Mouse (Mus musculus) heart, adult 11 months (tissue): ENCODE results near the gene Lrrn2.
A peak's percentile ranks its signal among the peaks of the same experiment; 100 is the strongest.

Experiments used
- DNase-seq: peaks from one replicate; pipeline ENCODE4 v3.0.0; 2022

Gene Lrrn2

DNA sequence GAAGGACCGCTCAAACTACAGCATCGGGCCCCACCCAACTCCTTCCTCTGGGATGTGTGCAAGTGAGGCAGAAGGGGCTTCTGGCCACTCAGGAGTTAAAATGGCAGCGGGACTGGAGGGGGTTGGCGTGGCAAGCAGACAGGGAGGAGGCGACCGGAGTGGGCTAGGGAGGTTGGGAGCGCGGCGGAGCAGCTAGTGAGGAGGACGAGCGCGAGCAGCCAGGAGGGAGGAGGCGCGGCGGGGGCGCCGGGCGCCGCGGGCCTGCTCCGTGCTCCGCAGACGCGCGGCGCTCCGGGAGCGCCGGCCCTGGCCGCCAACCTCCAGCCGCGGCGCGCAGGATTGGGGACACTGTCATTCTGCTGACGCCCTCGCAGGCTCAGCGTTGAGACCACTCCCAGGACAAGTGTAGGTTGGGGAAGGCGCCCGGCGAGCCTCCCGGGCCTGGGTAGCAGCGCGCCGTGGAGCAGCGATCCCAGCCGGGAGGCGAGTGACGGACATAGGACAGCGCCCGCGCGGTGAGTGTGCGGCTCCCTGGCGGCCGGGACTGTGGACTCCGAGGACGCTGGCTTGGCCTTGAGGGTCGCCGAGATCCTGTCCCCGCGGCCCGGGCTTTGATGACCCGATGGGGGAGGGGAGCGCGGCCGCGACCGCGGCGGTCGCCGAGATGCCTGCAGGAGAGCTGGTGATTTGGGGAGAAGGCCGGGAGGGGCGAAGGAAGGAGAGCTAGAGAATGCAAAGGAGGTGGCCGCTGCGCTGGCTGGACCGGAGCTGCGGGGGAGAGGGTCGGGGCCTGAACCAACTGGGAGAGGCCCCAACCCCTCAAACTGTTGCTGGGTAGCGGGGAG lies at the start of gene Lrrn2:
Gene Lrrn2 (plus strand): TSS at position 113 of the 845 bp plus-strand sequence.
- DNase-seq = peak; percentile 94

DNA sequence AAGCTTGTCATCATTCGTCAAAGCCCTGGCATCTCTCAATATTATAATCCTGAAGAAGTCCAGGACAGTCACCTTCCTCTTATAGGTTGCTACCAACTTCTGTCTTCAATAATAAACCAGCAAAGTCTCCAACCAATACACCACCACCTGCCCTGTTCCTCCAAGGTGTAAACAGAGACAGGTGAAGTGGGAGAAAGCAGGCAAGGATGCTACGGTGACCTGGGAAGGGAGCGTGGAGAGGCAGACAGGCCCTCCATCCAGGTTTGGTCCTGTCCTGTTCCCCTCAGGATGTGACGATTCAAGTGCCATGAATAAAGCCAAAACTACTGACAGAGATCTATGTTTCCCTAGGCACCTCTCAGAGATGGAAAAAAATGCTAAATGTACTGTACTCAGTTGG lies 48.1 kb upstream of the Lrrn2 start:
- DNase-seq = no peak

DNA sequence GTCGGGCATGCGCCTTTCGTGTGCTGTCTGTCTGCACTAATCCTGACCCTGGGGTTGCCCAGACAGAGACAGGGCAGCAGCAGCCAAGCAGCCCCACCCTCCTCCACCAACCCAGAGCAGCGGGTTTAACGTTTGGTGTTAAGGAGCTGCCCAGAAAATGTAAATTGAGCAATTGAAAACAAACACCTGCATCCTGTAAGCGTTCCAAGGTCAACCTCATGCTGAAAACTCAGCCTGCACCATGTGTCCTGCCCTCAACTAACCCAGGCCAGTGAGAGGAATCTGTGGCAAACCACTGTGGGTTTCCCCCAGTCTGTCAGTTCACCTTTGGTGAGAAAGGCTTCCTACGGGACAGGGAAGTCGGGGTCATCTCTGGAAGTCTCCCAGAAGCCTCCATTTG lies 46.0 kb upstream of the Lrrn2 start:
- DNase-seq = no peak

DNA sequence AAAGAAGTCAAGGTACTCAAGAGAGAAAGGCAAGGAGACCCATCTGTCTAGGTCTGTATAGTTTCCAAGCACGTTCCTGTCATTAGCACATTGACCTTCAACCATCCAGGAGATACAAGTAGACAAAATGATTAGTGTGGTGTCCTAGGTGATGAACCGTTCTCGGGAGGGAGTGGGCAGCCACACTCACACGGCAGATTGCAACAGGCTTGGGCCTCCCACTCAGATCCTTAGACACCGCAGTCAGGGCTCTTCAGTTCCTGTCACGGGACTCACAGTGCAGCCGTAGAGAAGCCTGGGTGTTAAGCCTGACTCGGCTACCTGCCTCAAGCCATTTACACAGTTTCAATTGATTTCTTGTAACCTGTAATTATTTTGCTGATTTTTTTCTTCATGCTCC lies 43.2 kb upstream of the Lrrn2 start:
- no peak for DNase-seq

DNA sequence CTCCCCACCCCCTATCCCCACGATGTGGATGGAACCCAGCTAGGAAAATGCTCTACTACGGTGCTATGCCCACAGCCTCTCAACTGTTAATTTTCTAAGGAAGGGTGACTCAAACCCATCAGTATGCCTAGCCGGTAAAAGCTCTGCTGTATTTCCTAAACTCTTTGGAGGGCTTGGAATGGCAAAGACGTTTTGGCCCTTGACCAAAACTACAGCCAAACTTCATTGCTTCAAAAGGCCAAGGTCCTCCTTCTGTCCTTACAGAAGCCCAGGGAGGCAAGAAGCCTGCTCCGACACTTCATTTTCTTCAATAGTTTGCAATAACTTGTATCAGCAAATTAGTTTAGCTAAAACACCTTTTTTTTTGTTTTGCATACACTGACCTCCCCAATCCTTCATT lies 42.4 kb upstream of the Lrrn2 start:
- no peak for DNase-seq

DNA sequence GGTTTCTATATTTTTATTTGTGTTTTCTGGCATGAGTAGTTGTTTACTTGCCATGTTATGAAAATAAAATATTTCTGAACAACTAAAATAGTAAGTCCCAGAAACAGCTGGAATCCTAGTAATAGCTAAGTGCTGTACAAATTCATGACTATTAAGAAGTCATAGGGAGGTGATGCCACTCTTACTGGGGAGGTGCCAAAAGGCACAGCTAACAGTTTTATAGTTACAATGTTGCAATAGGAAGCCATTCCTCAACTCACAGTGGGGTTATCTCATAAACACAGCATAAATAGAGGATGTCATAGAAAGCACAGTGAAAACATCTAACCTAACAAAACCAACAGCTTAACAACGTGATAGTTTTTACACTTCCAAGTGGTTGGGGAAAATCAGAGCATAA lies 41.7 kb upstream of the Lrrn2 start:
- no peak for DNase-seq

DNA sequence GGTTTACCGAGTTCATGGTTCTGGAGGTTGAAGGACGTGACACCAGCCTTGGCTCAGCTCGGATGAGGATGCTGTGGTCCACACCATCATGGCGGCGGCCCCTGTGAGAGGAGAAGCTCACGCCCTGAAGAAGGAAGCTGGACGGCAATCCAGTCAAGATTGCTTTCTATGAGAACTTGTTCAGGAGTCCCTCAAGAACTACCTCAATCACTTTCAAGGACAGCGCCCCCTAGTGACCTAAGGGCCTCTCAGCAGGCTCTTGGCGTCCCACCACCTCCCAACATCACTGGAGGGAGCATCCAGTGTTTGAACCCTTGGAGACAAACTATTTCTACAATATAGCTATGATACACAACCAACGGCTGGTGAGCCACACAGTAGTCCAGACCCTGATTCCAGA lies 36.5 kb upstream of the Lrrn2 start:
- no peak for DNase-seq

DNA sequence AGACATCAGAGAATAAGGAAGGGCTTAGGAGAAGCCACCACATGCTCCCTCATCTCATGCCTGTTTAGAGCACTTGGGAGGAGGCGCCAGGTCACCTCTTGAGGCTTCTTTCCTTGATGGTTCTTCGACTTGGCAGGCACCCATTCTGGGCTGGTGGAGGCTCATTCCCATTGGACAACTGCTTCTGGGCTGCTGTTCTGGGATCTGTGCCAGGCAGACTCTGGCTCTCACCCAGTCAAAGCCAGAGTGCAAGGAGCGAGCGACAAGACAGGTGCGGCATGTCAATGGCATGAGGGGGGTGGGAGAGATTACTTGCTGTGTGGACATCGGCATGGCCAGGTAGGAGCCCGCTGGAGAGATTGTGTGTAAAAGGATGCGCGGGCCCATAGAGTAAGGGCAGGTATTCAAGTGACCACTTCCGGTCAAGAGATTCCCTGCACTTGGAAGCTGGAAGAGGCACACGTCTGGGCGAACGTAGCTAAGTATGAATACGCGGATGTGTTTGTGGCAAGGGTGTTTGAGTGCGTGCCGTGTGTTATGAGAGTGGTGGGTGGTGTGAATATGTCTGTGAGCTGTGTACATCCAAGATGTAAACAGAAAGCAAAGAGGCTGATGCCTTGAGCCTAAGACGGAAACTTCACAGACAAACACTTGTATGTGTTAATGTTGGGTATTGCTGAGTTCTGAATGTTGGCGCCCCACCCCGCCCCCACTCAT lies 35.8 kb upstream of the Lrrn2 start:
- peak; percentile 97 for DNase-seq

DNA sequence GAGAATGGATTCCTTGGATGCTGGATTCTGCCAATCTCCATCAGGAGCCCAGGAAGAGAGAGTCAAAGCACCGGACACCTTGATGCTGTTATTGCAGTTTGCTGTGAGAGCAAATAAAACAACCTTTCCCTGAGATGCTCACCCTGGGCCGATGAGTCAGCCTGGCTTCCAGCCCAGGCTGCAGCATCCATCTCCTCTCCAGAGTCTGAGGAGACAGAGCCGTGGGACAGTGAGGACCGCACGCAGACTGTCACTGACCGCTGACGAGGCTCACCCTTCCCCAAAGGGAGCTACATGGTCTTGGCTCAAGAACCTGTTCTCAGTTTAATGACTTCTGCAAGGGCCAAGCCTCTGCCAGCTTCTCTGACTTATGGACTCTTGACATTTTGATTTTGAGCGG lies 34.3 kb upstream of the Lrrn2 start:
- no peak for DNase-seq

DNA sequence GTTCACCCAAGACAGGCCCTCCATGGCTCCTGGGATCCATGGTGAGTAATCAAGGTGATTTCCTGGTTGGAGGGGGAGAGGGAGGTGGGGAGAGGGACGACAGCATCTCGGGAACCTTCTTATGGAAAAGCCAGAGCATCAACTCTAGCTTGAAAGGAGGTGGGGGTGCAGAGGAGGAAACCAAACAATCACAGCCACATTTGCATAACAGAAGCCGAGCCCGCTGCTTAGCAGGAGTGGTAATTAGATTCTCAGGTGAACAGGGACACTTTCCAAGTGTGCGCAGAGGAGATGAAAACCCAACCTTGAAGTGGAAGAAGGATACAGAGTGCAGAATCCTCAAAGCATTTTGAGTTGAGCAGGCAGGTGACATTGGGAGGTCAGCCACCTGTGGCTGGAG lies 29.3 kb upstream of the Lrrn2 start:
- no peak for DNase-seq

DNA sequence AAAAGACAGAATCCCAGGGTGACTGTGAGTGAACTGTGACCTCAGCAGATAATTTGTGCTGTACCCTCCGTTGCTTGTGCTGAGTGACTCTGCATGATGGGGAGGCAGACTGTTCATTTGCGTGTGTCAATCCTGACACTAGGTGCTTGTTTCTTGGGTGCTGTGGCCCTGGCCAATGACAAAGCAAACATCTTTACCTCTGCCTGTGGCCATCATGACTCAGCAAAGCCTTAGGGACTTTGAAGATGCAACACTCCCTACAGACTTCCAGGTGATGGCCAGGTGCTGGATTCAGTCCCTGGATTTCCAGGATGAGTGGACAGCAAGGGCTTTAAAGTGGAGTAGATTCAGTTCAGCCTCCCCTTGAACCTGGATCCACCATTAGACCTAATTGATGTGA lies 28.8 kb upstream of the Lrrn2 start:
- DNase-seq = no peak

DNA sequence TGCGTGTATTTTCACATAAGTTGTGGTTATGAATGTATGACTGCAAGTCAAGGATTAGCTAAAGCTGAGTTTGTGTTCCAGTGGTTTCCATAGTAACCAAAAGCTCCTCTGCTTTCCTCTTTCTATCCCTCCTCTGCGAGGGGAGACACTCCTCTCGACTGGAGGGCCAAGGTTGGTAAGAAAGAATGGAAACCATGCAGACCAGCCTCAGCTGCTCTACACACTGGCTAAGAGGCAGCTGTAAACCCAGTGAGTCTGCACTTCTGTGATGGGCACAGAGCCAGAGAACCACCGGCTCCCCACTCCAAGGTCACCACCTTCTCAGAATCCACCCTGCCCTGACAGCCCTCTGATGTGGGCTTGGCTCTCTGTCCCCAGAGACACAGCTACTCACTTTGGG lies 28.3 kb upstream of the Lrrn2 start:
- peak; percentile 93 for DNase-seq

DNA sequence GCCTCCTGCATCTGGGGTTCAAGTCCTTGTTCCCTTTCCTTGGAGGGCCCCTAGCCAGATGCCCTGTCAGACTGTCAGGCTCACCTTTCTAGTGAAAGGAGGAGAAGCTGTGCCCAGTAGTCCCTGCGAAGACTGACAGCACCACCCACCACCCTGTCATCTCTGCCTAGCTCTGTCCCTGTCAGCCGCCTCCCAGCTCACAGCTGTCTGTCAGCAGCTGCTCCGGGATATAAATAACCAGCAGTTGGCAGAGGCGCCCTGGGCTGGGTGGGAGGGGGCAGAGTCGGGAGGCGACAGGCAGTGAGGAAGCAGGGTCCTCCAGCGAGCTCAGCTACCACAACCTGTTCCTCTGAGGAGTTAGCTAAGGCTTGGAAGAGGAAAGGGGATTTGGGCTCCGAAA lies 26.8 kb upstream of the Lrrn2 start:
- peak; percentile 97 for DNase-seq

DNA sequence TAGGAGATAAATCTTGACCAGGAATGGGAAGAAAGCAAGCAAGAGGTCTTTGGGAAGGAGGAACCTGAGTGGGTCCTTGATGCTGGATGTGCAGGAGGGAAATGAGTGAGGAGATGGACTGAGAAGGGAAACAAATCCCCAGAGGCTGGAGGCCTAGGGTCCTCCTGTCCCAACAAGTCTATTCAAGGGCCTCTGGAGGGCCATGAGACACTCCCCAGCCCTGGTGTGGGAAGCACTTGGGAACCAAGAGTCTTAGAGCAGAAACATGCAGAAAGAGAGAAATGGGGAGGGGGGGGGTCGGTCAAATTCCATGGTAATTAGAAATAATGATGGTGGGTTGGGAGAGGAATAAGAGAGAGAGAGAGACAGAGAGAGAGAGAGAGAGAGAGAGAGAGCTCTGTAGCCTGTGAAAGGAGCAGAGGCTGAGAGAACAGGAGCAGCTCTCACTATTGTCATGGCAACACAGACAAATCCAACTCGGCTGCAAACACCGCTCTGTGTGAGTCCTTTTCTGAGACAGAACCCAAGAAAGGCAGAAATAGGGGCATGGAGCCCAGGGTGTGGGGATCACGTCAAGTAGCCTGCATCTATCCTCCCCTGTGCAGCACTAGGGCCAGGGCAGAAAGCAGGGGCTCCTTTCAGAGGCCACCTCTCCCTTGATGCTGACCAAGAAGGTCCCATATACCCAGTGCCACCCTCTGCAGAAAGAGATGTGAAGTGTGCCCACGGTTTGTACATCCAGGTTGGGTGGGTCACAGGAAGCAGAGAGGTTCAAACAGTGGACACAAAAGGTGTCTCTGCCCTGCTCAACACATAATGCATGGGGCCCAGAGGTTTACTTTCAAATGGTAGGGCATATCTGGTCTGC lies 21.3 kb upstream of the Lrrn2 start:
- no peak for DNase-seq

DNA sequence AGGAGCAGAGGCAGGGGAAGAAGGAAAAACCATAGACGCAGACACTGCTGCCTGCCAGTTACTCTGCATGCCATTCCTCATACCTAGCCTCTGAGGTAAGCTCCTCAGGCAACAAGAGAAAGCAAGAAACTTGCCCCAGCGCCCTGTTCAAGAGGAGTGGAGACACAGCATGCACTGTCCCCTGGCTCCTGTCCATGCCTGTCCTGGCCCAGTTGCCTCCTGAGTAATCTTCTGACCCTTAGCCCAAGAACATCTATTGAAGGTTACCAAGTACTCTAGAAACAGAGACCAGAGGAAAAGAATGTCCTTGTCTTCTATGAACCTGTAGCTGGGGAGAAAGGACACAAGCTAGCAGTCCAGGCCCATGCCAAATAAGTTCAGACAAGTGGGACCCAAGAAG lies 15.9 kb upstream of the Lrrn2 start:
- DNase-seq = no peak

DNA sequence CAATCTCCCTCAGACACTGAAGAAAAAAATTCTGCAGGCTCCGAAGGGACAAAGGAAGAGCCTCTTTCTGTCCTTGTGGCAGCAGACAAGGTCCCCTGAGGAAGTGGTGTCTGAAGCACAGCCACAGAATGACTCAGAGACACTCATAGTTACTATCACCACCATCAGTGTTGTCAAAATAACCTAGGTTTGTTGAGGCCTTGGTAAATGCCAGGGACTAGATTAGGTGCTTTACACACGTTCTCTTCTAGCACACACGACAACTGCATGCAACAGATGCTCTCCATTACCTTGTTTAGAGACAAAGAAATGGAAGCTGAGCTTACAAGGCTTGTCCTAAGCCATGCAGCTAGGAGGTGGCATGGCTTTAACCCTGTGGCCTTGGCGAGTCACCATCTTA lies 14.5 kb upstream of the Lrrn2 start:
- DNase-seq = no peak

DNA sequence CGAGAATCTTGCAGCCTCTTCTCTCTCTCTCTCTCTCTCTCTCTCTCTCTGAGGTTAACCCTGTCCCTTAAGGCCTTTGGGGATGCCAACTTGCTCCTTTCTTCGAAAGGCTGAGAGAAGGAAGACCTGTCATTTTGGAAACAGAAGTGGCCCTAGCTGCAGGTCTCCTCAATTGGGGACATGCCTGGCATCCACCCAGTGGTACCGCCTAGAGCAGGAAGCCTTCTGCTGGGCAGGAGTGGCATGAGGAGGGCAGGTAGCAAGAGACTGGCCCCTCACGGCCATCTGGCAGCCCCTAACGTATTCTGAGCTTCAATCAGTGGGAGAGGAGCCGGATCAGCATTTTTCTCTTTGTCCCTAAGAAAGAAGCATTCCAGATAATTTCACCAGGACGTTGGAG lies 9.7 kb upstream of the Lrrn2 start:
- DNase-seq = no peak

DNA sequence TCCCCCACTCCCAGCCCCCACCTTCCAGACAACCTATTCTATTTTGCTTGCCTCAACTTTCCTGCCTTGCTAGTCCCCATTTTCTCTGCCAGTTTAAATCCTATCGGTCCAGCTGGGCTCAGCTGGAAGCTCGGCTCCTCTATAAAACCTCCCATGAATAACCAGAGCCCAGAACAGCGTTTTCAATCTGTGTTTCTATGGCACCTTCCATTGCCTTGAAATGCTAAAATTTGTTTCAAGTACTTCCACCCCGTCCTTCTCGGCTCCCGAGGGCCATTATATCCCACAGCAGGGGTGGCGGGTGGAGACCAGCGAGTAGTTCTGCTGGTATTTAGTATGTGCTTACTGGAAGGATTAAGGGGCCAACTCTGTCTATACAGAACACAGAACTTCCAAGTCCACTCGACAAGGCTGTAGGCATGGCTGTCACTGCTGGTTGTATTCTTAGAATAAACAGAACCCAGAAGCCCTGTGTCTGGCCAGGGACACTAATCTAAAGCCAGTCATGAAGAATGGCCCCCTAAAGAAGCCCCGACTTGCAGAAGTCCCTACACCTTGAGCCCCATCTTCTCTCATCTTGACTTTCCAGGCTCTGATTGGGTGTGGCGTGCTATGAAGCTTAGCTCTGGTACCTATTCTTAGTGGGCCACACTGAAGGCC lies 992 bp upstream of the Lrrn2 start:
- no peak for DNase-seq

DNA sequence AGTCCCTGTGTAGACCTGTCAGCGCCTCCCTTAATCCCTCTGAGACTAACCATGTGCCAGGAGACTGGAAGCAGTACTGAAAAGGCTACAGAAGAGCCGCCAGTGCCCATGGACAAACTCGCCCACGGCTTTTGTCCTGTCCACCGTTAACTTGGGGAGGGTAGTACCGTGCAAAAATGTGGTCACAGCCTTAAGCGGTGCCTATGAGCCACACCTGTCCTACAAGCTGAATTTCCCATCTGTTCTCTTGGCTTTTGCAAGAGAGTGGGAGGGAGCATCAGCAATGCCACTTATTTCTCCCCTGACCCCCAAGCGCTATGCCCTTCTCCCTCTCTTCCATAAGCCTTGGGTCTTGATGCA lies 292 bp upstream of the Lrrn2 start:
- no peak for DNase-seq

DNA sequence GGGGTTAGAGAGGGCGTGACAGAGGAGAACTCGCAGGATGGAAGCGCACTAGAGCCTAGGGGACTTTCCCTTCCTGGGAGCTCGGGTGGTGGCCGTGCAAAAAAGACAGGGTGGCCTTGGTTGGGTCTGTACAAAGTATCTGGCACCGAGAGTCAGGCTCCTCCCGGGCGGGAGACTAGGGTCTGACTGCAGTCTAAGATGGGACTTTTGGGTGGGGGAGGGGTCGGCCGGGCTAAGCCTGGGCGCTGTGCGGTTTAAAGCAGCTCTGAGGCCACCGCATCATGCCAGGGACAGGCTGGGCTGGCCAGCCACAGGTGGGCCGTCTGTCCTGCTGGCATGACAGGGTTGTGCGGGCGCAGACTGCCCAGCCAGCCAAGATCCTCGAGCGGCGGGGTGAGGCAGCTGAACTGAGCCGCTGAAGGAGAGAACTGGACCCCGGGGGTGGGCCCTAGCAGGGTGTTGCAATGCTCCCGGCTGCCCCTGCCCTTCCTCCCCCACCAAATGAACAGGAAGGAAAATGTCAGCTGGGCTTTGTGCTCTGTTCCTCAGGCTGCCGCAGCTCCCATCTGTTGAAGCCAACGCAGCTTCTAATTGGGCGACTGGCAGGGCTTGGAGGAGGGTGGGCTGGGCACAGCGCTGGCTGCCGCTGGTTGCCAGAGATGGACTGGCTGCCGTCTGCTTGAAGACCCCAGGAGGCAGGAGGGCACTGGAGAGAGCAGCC lies 1.1 kb downstream of the Lrrn2 start:
- peak; percentile 95 for DNase-seq

DNA sequence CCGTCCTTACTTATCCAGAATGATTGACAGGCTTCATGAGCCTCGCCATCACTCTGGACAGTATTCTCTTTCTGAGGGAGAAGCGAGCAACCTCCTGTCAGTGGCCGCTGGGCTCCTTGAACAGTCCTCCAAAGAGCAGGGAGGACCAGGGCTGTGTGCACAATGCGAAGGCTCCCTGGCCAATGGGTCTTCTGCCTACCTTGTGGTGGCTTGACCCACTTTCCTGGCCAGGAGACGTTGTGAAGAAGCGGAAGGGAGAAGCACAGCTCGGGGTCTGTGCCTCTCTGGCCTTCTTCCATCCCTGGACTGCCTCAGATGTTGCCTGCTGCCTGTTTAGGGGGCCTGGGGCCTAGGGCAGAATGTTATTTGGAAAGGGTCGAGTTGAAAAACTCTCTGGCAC lies 1.8 kb downstream of the Lrrn2 start:
- peak; percentile 91 for DNase-seq

DNA sequence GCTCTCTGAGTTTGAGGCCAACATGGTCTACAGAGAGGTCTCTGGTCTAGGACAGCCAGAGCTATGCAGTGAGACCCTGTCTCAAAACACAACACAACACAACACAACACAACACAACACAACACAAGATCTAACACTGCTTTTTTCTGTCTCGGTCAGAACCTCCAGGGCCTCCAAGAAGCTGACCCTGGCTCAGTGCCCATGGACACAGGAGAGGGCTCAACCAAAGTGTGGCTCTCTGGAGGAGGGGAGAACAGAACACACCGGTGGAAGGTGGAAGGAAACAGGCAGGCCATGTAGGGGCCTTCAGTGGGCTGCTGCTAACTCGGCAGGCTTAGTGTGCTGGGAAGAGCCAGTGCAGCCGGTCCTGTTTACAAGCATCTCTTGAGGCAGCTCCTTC lies 5.6 kb downstream of the Lrrn2 start:
- DNase-seq = no peak
